Mouse (Mus musculus) lung, postnatal 4 days (tissue): Measurements from ENCODE around the gene Cdc25b.

Experiments
- DNase-seq, 2 experiments: peaks; one replicate each; pipeline ENCODE4 v3.0.0; 2021

Cdc25b gene

DNA sequence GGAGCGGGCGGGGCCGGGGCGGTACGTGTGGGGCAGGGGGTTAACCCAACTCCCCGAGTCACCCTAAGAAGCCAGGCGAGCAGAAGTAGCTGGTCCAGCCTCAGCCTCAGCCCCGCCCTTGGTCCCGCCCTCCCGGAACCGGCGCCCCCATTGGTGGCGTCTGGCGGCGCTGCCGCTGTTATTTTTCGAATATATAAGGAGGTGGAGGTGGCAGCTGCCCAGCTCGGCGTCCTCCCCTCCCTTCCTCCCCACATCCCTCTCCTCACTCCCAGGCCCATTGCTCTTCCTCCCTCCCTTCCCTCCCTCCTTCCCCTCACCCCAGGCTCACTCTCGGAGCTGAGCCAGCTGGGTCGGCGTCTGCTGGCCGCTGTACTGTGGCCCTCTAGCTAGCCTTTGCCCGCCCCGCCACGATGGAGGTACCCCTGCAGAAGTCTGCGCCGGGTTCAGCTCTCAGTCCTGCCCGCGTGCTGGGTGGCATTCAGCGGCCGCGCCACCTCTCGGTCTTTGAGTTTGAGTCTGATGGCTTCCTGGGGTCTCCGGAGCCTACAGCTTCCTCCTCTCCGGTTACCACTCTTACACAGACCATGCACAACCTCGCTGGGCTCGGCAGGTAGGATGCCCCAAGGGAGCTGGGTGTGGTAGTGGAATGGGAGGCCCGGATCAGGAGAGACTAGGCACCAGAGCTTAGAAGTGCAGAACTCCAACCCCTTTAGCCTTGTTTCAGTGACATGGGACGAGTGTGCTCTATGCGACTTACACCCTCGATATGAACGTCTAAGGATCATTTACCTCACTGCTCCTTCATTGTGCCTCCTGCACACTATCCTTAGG is at the start of gene Cdc25b, which contains the start of gene Spef1:
Cdc25b (plus strand) TSS at position 179 of the 831 bp plus-strand sequence.
Spef1 (minus strand) TSS at position 512 of the 831 bp plus-strand sequence.
- peak; percentile 91 to 92 for DNase-seq

DNA sequence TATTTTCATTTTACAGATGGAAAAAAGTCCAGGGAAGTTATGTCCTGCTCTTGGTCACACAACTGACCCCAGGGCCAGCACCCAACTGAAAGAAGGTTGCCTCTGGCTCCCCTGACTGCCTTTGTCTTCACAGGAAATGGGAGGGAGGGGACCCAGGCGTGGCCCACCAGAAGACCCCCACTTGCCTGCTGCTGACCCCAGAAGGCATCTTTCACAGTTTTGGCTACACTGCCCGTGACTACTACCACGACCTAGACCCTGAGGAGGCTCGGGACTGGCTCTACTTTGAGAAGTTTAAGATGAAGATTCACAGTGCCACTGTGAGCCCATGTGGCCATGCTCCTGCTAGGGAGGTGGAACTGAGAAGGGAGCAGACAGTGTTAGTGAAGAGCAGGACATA is 48.5 kb upstream of the Cdc25b start:
- DNase-seq, result peak in 1 of 2 experiments; percentile 16

DNA sequence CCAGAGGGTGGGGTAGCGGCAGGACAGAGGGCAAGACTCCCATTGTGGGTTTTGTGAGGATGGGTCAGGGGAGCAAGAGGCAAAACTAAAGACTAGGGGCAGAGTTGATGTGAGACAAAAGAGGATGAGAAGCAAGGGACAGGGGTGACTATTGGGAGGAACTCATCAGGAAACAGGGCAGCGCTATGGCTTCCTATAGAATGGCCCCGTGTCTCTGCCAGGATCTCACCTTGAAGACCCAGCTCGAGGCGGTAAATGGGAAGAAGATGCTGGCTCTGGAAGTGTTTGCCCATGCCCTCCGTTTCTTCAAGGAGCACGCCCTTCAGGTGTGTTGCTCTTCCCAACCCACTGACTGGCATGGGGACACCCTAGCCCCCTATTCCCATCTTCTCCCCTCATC is 48.0 kb upstream of the Cdc25b start:
- no peak for DNase-seq

DNA sequence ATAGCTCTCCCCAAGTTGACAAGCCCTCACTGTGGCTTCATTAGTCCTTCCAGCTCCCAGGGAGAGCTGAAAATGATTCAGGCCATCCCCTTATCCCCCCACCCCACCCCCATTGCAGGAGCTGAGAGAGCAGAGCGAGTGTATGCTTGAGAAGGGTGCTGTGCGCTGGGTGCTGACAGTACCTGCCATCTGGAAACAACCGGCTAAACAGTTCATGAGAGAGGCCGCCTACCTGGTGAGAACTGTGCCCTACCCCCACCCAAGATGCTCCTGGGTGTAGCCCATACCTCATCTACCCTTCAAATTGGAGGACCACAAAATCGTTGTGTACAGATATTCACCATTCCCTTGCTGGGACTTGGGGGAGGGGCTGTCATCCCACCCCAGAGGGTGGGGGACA is 47.5 kb upstream of the Cdc25b start:
- DNase-seq, result no peak

DNA sequence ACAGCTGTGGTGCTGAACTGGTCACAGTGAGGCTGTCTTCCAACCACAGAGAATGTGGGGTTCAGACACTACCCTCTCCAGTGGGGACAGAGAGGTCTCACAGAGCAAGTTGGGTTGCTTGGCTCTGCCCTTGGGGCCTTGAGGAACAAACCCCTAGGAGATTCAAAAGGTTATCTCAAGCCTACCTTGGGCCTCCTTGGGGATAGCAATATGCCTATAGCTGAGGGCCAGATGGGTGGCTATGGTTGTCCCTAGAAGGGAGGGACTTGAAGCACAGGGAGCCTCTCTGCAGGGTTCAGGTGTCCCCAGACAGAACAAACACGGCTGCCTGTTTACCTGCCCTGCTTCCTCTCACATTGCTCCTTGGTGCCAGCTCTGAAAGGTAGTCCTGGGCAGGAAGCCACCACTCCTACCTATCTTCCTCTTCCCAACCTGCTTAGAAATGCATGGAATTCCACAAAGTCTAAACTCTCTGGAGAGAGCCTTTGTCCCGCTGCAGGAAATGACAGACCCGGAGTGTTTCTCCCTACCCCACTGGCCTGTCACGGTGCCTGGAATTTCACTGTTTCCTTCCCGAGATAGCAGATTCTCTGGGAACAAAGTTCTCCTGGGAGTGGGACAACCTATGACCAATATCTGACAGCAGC is 46.7 kb upstream of the Cdc25b start:
- DNase-seq, result peak; percentile 41 to 62

DNA sequence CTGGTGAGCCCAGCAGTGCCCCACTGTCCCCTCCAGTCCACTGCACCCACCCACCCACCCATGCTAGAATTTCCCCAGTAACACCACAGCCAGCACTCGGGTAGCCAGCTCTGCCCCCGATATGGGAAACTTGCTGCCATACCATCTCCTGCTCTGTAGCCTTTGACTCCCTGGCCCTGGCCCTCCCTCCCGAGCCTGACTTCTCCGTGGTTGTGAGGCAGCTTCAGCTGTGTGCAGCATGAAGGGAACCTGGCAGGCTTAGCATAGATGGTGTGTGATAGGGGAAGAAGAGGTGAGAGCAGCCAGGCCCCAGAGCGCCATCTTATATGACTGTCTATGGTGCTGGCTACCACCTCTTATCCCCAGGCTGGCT is 46.2 kb upstream of the Cdc25b start:
- DNase-seq, result no peak

DNA sequence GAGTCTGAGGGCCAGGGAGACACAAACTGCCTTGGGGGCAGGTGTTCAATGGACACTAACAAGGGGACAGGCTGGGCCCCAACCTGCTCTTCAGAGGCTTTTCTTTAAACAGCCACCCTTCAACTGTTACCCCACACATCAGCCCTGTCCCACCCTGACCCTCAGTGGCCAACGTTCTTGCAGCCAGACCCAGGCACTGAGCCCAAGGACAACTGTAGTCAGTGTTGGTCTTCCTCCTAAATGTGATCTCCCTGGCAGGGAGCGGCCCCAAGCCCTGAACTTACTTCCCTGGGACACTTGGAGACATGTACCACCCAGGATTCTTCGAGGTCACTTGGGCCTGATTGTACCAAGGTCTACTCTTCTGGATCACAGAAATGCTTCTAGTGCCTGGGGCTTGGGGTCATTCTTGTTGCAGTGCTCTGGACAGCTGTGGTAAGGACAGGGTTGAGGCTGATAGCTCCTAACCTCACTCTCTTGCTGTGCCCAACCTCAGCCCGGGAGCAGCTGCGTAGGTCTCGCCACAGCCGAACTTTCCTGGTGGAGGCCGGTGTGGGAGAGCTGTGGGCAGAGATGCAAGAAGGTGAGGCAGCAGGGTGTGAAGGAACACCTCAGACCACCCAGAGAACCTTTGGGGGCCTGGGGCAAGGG is 45.3 kb upstream of the Cdc25b start:
- no peak for DNase-seq

DNA sequence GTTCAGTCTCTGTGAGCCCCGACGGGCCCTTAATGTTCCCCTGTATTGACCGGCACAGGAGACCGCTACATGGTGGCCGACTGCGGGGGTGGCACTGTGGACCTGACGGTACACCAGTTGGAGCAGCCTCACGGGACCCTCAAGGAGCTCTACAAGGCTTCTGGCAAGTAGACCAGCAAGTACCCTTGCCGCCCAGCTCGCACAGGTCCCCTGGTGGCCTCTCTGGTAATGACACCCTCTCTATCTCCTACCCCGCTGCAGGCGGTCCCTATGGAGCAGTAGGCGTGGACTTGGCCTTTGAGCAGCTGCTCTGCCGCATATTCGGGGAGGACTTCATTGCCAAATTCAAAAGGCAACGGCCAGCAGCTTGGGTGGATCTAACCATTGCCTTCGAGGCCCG is 44.2 kb upstream of the Cdc25b start:
- DNase-seq, result peak; percentile 85 to 89

DNA sequence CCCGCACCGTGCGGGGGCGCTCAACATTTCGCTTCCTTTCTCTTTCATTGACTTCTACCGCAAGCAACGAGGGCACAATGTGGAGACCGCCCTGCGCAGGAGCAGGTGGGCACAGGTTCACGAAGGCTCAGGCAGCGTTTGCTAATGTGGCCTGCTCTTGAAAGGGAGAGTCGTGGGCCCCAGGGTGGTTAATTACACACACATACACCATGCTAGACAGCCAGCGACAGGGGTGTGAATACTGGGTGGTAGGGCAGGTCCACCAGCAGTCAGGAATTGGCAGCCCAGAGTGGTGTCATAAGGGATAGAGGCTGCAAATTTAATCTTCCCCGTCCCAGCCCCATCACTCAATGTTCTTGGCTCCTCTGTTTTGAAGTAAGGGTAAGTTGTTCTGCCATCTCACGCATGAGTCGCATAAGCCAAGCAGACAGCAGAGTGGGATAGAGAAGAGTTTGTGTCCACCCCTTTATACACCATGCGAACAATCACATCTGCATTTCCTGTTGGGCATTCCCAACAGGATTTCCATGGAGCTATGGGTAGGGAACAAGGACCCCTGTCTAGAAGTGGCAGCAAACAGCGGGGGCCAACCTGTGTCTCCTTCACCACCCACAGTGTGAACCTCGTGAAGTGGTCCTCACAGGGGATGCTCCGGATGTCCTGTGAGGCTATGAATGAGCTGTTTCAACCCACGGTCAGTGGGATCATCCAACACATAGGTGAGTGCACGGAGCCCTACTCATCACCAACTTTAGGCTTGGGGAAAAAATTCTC is 43.6 kb upstream of the Cdc25b start:
- DNase-seq, result no peak

DNA sequence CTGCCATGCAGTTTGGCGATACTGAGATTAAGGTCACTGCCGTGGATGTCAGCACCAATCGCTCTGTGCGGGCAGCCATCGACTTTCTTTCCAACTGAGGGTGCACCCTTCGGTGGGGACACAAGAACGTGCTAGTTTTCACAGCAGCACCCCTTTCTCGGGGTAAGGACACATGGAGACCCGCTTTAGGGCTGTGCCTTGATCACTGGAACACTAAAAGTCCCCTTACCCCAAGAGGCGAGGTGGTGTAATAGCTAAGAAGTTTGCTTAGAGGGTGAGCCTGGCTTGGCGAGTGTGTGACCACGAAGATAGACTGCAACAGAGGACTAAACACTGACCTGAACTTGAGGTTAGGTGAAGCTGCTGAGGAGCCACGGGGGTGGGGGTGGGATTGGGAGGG is 41.6 kb upstream of the Cdc25b start:
- no peak for DNase-seq

DNA sequence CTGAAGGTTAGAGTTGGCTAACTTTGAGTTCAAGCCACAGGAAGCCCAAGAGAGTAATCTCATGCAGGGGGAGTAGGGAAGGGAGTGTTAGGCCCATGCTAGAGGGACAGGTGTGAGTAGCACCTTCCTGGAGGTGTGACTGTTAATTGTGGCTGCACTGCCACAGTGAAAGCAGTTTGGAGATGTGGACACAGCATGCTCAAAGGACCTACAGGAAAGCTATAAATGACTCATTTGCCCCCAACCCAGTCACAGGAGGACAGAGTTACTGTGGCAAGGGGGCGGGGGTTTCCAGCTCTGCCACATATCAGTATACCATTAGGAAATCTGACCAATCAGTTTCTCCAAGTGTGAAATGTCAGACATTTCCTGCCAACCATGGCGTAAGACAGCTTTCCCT is 41.2 kb upstream of the Cdc25b start:
- no peak for DNase-seq

DNA sequence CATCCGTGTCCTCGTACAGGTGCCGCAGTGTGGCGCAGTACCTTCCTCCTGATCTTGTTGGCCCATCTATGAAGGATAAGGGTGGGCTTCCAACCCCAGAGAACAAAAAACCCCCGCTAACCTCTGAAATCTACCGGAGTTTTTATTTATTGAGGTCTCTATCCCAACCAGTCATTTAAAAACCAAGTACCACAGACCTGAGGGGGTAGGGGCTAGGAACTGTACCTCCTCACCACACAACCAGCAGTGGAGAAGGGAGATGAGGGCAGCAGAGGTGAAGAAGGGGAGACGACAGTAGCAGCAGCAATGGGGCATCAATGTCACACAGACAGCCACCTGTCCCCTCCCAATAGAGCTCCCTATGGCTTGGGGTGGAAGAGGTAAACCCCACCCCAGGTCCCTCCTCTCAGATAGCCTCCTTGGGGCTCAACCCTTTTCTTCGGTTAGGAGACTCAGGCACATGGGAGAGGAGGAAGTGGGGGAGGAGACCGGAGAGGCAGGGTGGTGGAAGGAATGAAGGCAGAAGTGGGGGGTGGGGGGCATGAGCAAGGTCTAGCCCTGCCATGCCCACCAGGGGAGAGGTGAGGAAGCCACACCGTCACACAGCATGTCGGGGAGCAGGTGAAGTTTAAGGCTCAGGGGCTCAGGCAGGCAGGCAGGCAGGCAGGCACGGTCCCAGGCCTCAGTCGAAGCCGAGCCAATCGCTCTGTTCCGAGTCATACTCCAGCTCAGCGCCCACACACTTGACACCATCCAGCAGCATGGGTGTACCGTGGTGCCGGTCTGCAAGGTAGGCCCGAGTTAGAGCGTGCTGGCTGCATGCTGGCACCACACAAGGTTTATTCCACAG is 40.3 kb upstream of the Cdc25b start:
- DNase-seq, result no peak

DNA sequence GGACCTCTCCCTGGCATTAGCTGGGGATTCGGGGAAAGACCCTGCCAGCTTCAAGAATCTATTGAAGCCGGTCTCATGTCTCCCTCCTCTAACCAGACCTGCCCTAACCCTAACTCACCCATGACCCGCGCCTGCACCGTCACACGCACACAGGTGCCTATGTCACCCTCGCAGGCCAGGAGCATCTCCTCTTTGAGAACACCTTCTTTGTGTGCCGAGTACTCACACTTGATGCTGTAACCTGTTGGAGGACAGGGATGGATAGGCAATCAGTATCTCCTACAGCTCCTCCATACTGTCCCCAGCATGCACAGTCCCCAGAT is 39.7 kb upstream of the Cdc25b start:
- no peak for DNase-seq

DNA sequence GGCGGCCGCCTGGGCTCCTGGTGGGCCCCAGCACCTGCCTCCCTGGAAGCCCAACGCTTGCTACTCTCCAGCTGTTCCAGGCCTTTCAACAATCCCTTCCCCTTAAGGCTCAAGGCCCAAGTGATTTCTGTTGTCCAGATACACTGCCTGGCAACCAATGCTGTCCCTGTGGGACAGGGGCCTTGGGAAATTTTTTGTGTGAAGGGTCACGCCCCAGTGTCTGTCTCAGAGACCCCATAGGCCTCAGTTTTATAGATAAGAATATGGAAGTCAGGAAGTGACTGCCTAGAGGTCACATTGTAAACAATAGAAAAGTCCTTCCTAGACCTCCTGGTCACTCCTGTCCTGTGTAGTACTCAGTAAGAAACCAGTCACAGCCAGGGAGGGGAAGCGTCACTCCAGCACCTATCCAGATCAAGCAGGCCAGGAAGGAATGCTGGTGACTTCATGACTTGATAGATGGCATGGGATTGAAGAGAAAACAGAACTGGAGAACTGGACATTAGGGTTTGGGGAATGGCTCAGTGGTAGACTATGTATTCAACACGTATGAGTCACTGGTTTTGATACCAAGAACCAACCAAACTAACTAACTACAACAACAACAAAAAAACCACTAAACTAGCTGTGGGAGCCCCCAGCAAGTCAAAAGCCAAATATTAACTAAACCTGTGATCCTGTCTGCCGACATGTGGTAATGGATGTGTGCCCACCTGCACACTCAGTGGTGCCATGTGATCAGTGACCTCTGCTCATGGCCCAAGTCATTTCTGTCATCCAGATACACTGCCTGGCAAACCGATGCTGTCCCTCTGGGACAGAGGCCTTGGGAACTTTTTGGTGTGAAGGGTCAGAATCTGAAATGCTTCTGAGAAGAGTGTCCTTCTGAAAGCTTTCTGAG is 38.1 kb upstream of the Cdc25b start:
- DNase-seq, result no peak

DNA sequence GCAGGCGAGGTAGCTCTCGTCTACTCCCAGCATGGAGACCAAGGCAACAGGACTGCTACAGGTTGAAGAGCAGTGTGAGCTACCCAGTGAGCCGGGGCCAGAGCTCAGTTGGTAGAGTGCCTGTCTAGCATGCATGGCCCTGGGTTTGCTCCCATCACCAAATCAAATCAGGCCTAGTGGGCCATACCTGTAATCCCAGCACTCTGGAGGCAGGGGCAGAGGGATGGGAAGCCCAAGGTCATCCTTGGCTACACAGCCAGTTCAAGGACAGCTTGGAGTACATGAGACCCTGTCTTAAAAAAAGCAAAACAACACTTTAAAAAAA is 37.5 kb upstream of the Cdc25b start:
- no peak for DNase-seq

DNA sequence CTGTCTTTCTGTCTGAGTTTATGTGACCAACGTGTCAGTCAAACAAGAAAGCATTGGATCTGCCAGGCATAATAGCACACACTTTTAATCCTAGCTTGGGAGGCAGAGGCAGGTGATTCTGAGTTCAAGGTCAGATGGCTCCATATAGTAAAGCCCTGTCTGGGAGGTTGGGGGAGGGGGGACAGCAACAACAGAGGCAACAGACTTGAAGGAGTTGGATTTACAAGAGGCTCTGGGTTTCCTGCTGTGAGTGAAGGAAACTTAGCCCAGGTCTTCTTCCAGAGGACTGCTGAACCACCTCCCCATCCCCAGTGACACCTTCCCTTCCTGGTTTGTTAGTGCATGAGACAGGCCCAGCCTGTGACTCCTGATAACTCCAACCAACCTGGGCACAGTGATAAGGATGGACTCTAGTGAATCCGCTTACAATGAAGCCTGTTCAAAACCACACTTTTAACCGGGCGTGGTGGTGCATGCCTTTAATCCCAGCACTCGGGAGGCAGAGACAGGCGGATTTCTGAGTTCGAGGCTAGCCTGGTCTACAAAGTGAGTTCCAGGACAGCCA is 34.5 kb upstream of the Cdc25b start:
- DNase-seq, result no peak

DNA sequence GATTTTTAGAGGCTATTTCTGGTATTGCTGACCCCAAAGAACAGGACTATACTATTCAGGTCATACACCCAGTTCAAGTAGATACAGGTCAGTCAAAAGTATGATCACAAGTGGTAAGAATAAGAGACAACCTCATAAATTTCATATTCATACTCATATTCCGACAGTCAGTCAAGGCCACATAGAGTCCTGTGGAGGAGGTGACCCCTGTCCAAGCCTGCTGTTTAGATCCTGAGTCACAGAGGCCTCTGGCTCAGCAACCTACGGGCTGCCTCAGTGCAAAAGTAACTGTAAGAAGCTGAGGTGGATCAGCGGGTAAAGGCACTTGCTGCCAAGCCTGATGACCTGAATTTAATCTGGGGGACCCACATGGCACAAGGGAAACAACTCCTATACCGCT is 32.7 kb upstream of the Cdc25b start:
- DNase-seq, result no peak

DNA sequence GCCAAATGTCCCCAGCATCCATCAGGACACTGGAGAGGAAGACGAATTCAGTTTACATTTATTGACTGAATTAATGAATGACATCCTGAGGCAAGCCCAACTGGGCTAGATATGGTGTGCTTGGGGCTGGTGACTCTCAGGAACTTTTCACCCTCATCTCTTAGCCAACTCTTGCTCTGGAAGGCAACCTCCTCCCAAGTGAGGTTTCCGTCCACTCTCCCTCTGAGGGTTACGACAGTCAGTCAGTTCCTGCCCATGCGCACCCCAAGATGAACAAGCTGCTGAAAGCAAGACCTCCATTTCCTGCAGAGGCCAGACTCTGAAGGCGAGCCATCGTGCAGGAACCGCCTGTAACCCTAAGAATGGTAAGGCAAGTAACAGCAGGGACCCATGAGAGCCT is 29.8 kb upstream of the Cdc25b start:
- DNase-seq, result no peak

DNA sequence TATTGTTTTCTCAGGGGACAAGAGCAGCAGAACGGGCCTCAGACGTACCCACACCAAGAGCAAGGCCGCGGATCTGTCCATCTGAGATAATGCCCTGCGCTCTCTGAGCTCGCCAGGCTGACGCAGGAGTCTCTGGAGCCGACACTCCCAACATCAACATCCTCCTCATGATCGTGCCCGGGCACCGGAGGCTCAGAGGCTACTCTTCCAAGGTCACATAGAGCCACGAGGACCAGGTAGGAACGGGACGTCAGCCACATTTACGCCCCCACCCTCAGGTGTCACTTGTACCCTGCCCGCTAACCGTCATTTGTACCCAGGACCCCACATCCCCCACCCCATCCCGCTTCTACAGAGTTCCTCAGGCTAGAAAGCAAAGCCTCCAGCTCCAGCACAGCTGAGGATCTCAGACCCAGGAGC is 27.2 kb upstream of the Cdc25b start:
- peak; percentile 62 to 63 for DNase-seq

DNA sequence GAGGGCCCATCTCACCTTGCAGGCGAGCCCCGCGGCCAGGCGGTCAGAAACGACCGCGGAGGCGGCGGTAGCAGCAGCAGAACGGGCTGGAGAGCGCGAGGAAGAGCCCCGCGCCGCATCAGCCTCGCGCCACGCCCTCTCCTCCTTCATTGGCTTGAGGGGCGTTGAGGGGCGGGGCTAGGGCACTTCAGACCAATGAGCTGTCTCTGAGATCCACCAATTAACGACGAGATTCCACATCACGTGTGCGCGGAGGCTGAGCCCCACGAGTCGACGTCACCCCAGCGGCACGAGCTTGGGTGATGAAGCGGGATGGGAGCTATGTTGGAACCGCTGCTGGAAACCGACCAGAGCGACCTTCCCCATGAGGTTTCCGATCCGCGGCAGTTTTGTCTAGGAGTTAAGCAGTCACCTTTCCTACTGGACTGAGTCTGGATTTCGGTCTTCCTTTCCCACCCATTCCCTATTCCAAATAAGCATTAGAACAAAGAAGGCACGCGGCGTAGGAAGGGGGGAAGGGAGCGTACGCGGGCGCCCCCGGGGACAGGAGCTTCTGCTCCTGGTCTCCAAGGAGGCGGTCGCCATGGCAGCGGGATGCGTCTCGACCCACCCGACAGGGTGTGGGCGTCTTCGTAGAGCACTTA is 26.7 kb upstream of the Cdc25b start, which contains the start of gene 1700037H04Rik:
1700037H04Rik (minus strand) TSS at position 144 of the 644 bp plus-strand sequence.
- DNase-seq, result peak; percentile 97
